Mouse (Mus musculus): ENCODE data around the gene Cpa4.

GRCm38 (mm10) chr6:30605672-30606071 is 37.5 kb downstream of the Cpa4 start:
- TF ChIP-seq ZMIZ1 (IDR thresholded peaks at IDR 0.05; ENCODE audit: low read depth, low read length) (no peak), CTCF (conservative IDR thresholded peaks at IDR 0.05 in 1 of 2, IDR thresholded peaks at IDR 0.05 in 1 of 2; ENCODE audit: low read depth in 2 of 2, low read length in 2 of 2) (no peak)
